In the genomic region with DNA sequence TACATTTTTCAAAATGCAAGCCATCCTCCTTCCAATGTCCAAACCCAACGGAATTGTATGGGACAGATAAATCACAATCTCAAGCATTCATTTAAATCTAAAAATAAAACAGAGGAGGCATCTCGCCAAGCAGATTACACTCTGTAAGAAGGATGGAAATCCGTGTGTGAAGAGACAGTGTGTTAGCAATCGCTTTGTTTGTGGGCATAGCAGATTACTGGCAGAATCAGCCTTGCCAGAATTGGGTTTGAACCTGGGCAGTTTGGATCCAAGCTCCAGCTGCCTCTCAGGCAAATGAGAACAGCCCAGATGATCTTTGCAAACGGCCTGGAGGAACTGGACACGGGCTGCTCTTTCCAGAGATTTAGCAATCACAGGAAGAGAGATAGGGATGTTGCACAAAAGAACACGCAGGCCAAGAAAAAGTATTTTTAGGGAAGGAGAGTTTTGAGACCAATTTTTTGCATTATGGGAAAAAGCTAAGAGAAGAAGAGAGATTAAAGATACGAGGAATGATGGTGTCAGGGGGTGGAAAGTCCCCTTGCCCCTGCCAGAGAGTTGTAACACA, we compare ENCODE assay signal across 17 mouse cellular contexts.
DNase-seq lines count a peak whose midpoint lies in the region; ATAC-seq and TF ChIP-seq lines count a peak whose summit lies in the region.
"Had no signal": no experiment of that assay in that cellular context is flagged by ENCODE, and none has a peak within 500 bp of the region (broad histone marks: within the 10 kb centered on the region; RNA-seq: fewer than 3 reads in every experiment).

No protein-coding gene starts in this region.

- no peaks in the 10 kb centered on the region; the same call in 1 of the 2 replicates for H3K4me1 ChIP-seq in heart, embryonic 12.5 days (replicated peaks)
- H3K4me1 ChIP-seq in midbrain, embryonic 10.5 days = 0 out of 2 replicates have a peak, but pooled peaks cover 3% of the 10 kb centered on the region
- no peaks in the 10 kb centered on the region for H3K4me1 ChIP-seq in forebrain, embryonic 14.5 days (ENCODE audit: control insufficient read depth, insufficient read depth, low read length)
- H3K4me1 ChIP-seq: hindbrain, embryonic 15.5 days had no signal

- ATAC-seq in heart, embryonic 12.5 days (ENCODE audit: insufficient number of reproducible peaks, low FRiP score) = no peak
- no peak for ATAC-seq in forebrain, embryonic 14.5 days
- ATAC-seq: forebrain, postnatal 0 days; intestine, postnatal 0 days had no signal

- no peaks in the 10 kb centered on the region for H3K27me3 ChIP-seq in heart, embryonic 12.5 days (replicated peaks)
- H3K27me3 ChIP-seq in midbrain, embryonic 10.5 days (ENCODE audit: low read depth, poor library complexity, severe bottlenecking) = no peaks in the 10 kb centered on the region
- H3K27me3 ChIP-seq in forebrain, embryonic 14.5 days (replicated peaks; ENCODE audit: control insufficient read depth, insufficient read depth, low read length) = no peaks in the 10 kb centered on the region
- H3K27me3 ChIP-seq: hindbrain, embryonic 15.5 days had no signal

- peaks cover 1% of the 10 kb centered on the region; the same call in 1 of the 2 replicates for H3K9me3 ChIP-seq in heart, embryonic 12.5 days (replicated peaks)
- no peaks in the 10 kb centered on the region for H3K9me3 ChIP-seq in midbrain, embryonic 10.5 days (replicated peaks)
- H3K9me3 ChIP-seq in forebrain, embryonic 14.5 days (replicated peaks; ENCODE audit: control insufficient read depth, low read length) = no peaks in the 10 kb centered on the region
- H3K9me3 ChIP-seq: hindbrain, embryonic 15.5 days had no signal

- intact Hi-C loops in heart, postnatal 36 days (cut with DNase I) = no loop called here
- intact Hi-C loops in left cerebral cortex, adult 2 months (cut with DNase I) = no loop called here

- no peak overlapping the region for H3K27ac ChIP-seq in heart, embryonic 12.5 days (ENCODE audit: poor library complexity, severe bottlenecking)
- H3K27ac ChIP-seq in midbrain, embryonic 10.5 days (replicated peaks) = no peak overlapping the region
- H3K27ac ChIP-seq in forebrain, embryonic 14.5 days (ENCODE audit: low read depth, low read length) = no peak overlapping the region
- no peak overlapping the region for H3K27ac ChIP-seq in left cerebral cortex, adult 2 months
- H3K27ac ChIP-seq: hindbrain, embryonic 15.5 days; stomach, postnatal 0 days had no signal

- no peak overlapping the region for H3K4me2 ChIP-seq in heart, embryonic 12.5 days
- no peak overlapping the region for H3K4me2 ChIP-seq in forebrain, embryonic 14.5 days (ENCODE audit: low read length)
- H3K4me2 ChIP-seq: hindbrain, embryonic 15.5 days had no signal

- 46% methylated on average over 8 of the region's 8 CpGs for WGBS in heart, embryonic 12.5 days
- WGBS in midbrain, embryonic 10.5 days = 87% methylated on average over 8 of the region's 8 CpGs
- WGBS in forebrain, embryonic 14.5 days = 82% methylated on average over 8 of the region's 8 CpGs

- no peak overlapping the region for H3K9ac ChIP-seq in heart, embryonic 12.5 days
- no peak overlapping the region for H3K9ac ChIP-seq in forebrain, embryonic 14.5 days (ENCODE audit: low read length)
- H3K9ac ChIP-seq: forebrain, postnatal 0 days; hindbrain, embryonic 15.5 days had no signal

- peak; percentile 97 for DNase-seq in heart, adult 11 months
- DNase-seq in heart, adult 8-10 months (ENCODE audit: low spot score) = peak; percentile 65
- DNase-seq in heart, postnatal 36 days = peak; percentile 23 to 48
- peak; percentile 19 for DNase-seq in lung, postnatal 36 days
- no peak for DNase-seq in midbrain, embryonic 10.5 days (ENCODE audit: low spot score)
- DNase-seq in forebrain, embryonic 14.5 days (ENCODE audit: low spot score) = no peak
- DNase-seq in left cerebral cortex, adult 2 months (ENCODE audit: extremely low spot score in 1 of 2, low spot score in 2 of 2) = no peak
- DNase-seq: cerebellum, adult 8-10 months; embryo, embryonic 11 days; forebrain, postnatal 0 days; kidney, postnatal 14 days; liver; midbrain, embryonic 14.5 days had no signal

- no peak for TF ChIP-seq CTCF in left cerebral cortex, adult 2 months (IDR thresholded peaks at IDR 0.05)

- H3K36me3 ChIP-seq in heart, embryonic 12.5 days = no peaks in the 10 kb centered on the region
- H3K36me3 ChIP-seq in midbrain, embryonic 10.5 days = no peaks in the 10 kb centered on the region
- no peaks in the 10 kb centered on the region for H3K36me3 ChIP-seq in forebrain, embryonic 14.5 days (ENCODE audit: control insufficient read depth, insufficient read depth, low read length)
- H3K36me3 ChIP-seq: hindbrain, embryonic 15.5 days had no signal

- H3K4me3 ChIP-seq in heart, embryonic 12.5 days = no peak overlapping the region
- H3K4me3 ChIP-seq in midbrain, embryonic 10.5 days = no peak overlapping the region
- no peak overlapping the region for H3K4me3 ChIP-seq in forebrain, embryonic 14.5 days (ENCODE audit: low read depth, low read length)
- no peak overlapping the region for H3K4me3 ChIP-seq in left cerebral cortex, adult 2 months
- H3K4me3 ChIP-seq: hindbrain, embryonic 15.5 days had no signal

Comparison
In these comparisons a context has a peak if more than half of its experiments do, and no peak if none do; other contexts are left out.
1. DNase-seq: peak in heart, adult 11 months (single experiment), heart, adult 8-10 months (single experiment), heart, postnatal 36 days (2 of 2) and lung, postnatal 36 days (single experiment); none in midbrain, embryonic 10.5 days (single experiment), forebrain, embryonic 14.5 days (single experiment) and left cerebral cortex, adult 2 months (0 of 2).